Mouse (Mus musculus): ENCODE data around the gene Epgn.

GRCm38 (mm10) chr5:91075021-91075420 is 47.8 kb downstream of the Epgn start:
- TF ChIP-seq CTCF (IDR thresholded peaks at IDR 0.05; ENCODE audit: borderline replicate concordance, extremely low read depth, insufficient read depth, insufficient read length) (no peak), POLR2A (IDR thresholded peaks at IDR 0.05; ENCODE audit: borderline replicate concordance, extremely low read depth, insufficient read depth, insufficient read length, poor library complexity, severe bottlenecking) (no peak)

Data from brain, embryonic 14.5 days (tissue).